Mouse (Mus musculus) kidney, adult 2 months (tissue): ENCODE results near the gene Mettl25. TPM values are rescaled to one million over a fixed set of nuclear protein-coding genes. Genes with fewer than 3 reads are reported as not detected.

ENCODE experiments used
- DNase-seq: peaks from one replicate; pipeline ENCODE4 v3.0.0; 2021
- H3K27ac ChIP-seq: fragments of 200-500 bp; 2 replicates; pipeline ENCODE4 v1.5.1; 2012; ENCODE audit warnings: low read depth, low read length, control low read depth, inconsistent platforms; ENCODE audit not compliant: insufficient read depth
- H3K27me3 ChIP-seq: fragments of 200-500 bp; replicated peaks from 2 replicates; pipeline ENCODE4 v1.6.1; 2012; ENCODE audit warnings: mild to moderate bottlenecking, moderate library complexity, low read length, inconsistent platforms; ENCODE audit not compliant: control insufficient read depth, insufficient read depth
- H3K36me3 ChIP-seq: fragments of 200-500 bp; 2 replicates; pipeline ENCODE4 v1.6.1; 2012; ENCODE audit warnings: mild to moderate bottlenecking, moderate library complexity, low read length, inconsistent platforms; ENCODE audit not compliant: control insufficient read depth, insufficient read depth
- H3K4me1 ChIP-seq: fragments of 200-500 bp; 2 replicates; pipeline ENCODE4 v1.6.1; 2011; ENCODE audit warnings: low read length; ENCODE audit not compliant: control insufficient read depth, insufficient read depth
- H3K4me3 ChIP-seq: fragments of 200-500 bp; 2 replicates; pipeline ENCODE4 v1.5.1; 2011; ENCODE audit warnings: mild to moderate bottlenecking, low read depth, low read length, control low read depth; ENCODE audit not compliant: insufficient read depth
- CTCF ChIP-seq: fragments of 200-500 bp; conservative IDR thresholded peaks from 2 replicates; pipeline ENCODE4 v1.5.1; 2011; ENCODE audit warnings: low read depth, mild to moderate bottlenecking, control low read depth, low read length, moderate library complexity, mixed read lengths; ENCODE audit not compliant: insufficient read depth, insufficient read length
- POLR2A ChIP-seq: fragments of 200-500 bp; IDR thresholded peaks from one replicate; pipeline ENCODE4 v1.6.1; 2011; ENCODE audit warnings: low read depth, low read length, control low read depth
- WGBS: fragments of 180-500 bp; shearing (Covaris S2); methylation state at CpG from one replicate; pipeline ENCODE4 v1.1.7; 2018; 5-methylcytosine and 5-hydroxymethylcytosine counted together
- polyA plus RNA-seq: library from polyadenylated mRNA; depleted of rRNA; stranded (reverse); fragments of >200 nt; gene quantifications from 2 replicates; pipeline ENCODE4 v1.2.3, GENCODE M21; 2012

Mettl25 gene
- polyA plus RNA-seq, 1 experiment = 3.5 TPM

- no peak for TF ChIP-seq CTCF
- TF ChIP-seq POLR2A = no peak
- WGBS = 79% methylated on average over 5 of the region's 5 CpGs
Measured at GRCm38 (mm10) chr10:105753831-105754605, 87.2 kb downstream of the Mettl25 start.

GRCm38 (mm10) chr10:105746019-105746418, 95.2 kb downstream of the Mettl25 start:
- Histone ChIP-seq H3K4me3 (no peak overlapping the region), H3K27ac (no peak overlapping the region), H3K36me3 (no peaks in the 10 kb centered on the region), H3K27me3 (no peaks in the 10 kb centered on the region), H3K4me1 (no peaks in the 10 kb centered on the region)
- TF ChIP-seq POLR2A (no peak), CTCF (no peak)
- WGBS = 69% methylated on average over 1 of the region's 1 CpGs
- DNase-seq = no peak

More at GRCm38 (mm10) chr10:105753831-105754605, 87.2 kb downstream of the Mettl25 start:
- no peak overlapping the region for H3K27ac ChIP-seq
- no peak overlapping the region for H3K4me3 ChIP-seq
- no peak for DNase-seq
- no peaks in the 10 kb centered on the region for H3K4me1 ChIP-seq
- H3K36me3 ChIP-seq = no peaks in the 10 kb centered on the region
- no peaks in the 10 kb centered on the region for H3K27me3 ChIP-seq

GRCm38 (mm10) chr10:105741736-105742135, 99.4 kb downstream of the Mettl25 start:
- no peak overlapping the region for H3K4me3 ChIP-seq
- H3K4me1 ChIP-seq = no peaks in the 10 kb centered on the region
- no peak for DNase-seq
- no peaks in the 10 kb centered on the region for H3K36me3 ChIP-seq
- no peak for TF ChIP-seq POLR2A
- TF ChIP-seq CTCF = no peak
- H3K27ac ChIP-seq = no peak overlapping the region
- no peaks in the 10 kb centered on the region for H3K27me3 ChIP-seq
- WGBS = 60% methylated on average over 6 of the region's 6 CpGs

- TF ChIP-seq POLR2A (no peak), CTCF (no peak)
- 62% methylated on average over 5 of the region's 5 CpGs for WGBS
- no peak for DNase-seq
- H3K27ac ChIP-seq = no peak overlapping the region
- no peaks in the 10 kb centered on the region for H3K36me3 ChIP-seq
- H3K4me1 ChIP-seq = no peaks in the 10 kb centered on the region
- H3K27me3 ChIP-seq = no peaks in the 10 kb centered on the region
- no peak overlapping the region for H3K4me3 ChIP-seq
Measured at GRCm38 (mm10) chr10:105738942-105739341, 102.2 kb downstream of the Mettl25 start.

- Histone ChIP-seq H3K27ac (no peak overlapping the region), H3K27me3 (no peaks in the 10 kb centered on the region), H3K4me1 (no peaks in the 10 kb centered on the region), H3K4me3 (no peak overlapping the region), H3K36me3 (no peaks in the 10 kb centered on the region)
- no peak for TF ChIP-seq POLR2A
- no peak for TF ChIP-seq CTCF
- DNase-seq = no peak
- 72% methylated on average over 2 of the region's 2 CpGs for WGBS
Measured at GRCm38 (mm10) chr10:105727798-105728197, 113.4 kb downstream of the Mettl25 start.

- Histone ChIP-seq H3K36me3 (no peaks in the 10 kb centered on the region), H3K27ac (no peak overlapping the region), H3K4me1 (no peaks in the 10 kb centered on the region), H3K27me3 (no peaks in the 10 kb centered on the region), H3K4me3 (no peak overlapping the region)
- no peak for DNase-seq
- TF ChIP-seq POLR2A = no peak
- TF ChIP-seq CTCF = no peak
- WGBS = 75% methylated on average over 6 of the region's 6 CpGs
Measured at GRCm38 (mm10) chr10:105727353-105727752, 113.8 kb downstream of the Mettl25 start.

- Histone ChIP-seq H3K27me3 (no peaks in the 10 kb centered on the region; the same call in 1 of the 2 replicates), H3K4me1 (no peaks in the 10 kb centered on the region), H3K27ac (no peak overlapping the region), H3K36me3 (no peaks in the 10 kb centered on the region), H3K4me3 (no peak overlapping the region)
- TF ChIP-seq CTCF (0 out of 2 replicates have a peak, but pooled peaks have one; percentile 12), POLR2A (no peak)
- peak; percentile 11 for DNase-seq
- WGBS = 8% methylated on average over 6 of the region's 6 CpGs
Measured at GRCm38 (mm10) chr10:105714844-105715243, 126.3 kb downstream of the Mettl25 start.

GRCm38 (mm10) chr10:105714366-105714765, 126.8 kb downstream of the Mettl25 start:
- no peak for DNase-seq
- no peak for TF ChIP-seq CTCF
- no peak for TF ChIP-seq POLR2A
- H3K4me3 ChIP-seq = no peak overlapping the region

More at GRCm38 (mm10) chr10:105714366-105714765, 126.8 kb downstream of the Mettl25 start:
- no peaks in the 10 kb centered on the region for H3K36me3 ChIP-seq
- no peaks in the 10 kb centered on the region; the same call in 1 of the 2 replicates for H3K27me3 ChIP-seq
- no peak overlapping the region for H3K27ac ChIP-seq
- WGBS = 51% methylated on average over 4 of the region's 4 CpGs
- H3K4me1 ChIP-seq = no peaks in the 10 kb centered on the region
